Mouse (Mus musculus) heart, embryonic 11.5 days (tissue): ENCODE results near the gene Tmem100. TPM values are rescaled to one million over a fixed set of nuclear protein-coding genes. Genes with fewer than 3 reads are reported as not detected.

Experiments
- ATAC-seq: fragments of 200-750 bp; cut with Nextera tagmentation; replicated peaks from 2 replicates; pipeline ENCODE4 v1.8.0; 2017; ENCODE audit warnings: moderate library complexity; ENCODE audit not compliant: insufficient number of reproducible peaks, low FRiP score, low TSS enrichment
- H3K27ac ChIP-seq: fragments of 300-500 bp; sonication (generic); 2 replicates; pipeline ENCODE4 v1.5.1; 2014; ENCODE audit warnings: mild to moderate bottlenecking, low read depth, low read length
- H3K27me3 ChIP-seq: fragments of 300-500 bp; sonication (generic); 2 replicates; pipeline ENCODE4 v1.6.1; 2014; ENCODE audit warnings: mild to moderate bottlenecking, low read length, mixed read lengths; ENCODE audit not compliant: control insufficient read depth, insufficient read depth
- H3K36me3 ChIP-seq: fragments of 300-500 bp; sonication (generic); 2 replicates; pipeline ENCODE4 v1.6.1; 2014; ENCODE audit warnings: mild to moderate bottlenecking, low read length, moderate library complexity, mixed read lengths; ENCODE audit not compliant: control insufficient read depth, insufficient read depth
- H3K4me1 ChIP-seq: fragments of 300-500 bp; sonication (generic); 2 replicates; pipeline ENCODE4 v1.6.1; 2014; ENCODE audit warnings: low read length; ENCODE audit not compliant: control insufficient read depth, insufficient read depth
- H3K4me2 ChIP-seq: fragments of 300-500 bp; sonication (generic); 2 replicates; pipeline ENCODE4 v1.6.1; 2014; ENCODE audit warnings: mild to moderate bottlenecking, moderate library complexity
- H3K4me3 ChIP-seq: fragments of 300-500 bp; sonication (generic); 2 replicates; pipeline ENCODE4 v1.5.1; 2014; ENCODE audit warnings: low read depth, low read length
- H3K9ac ChIP-seq: fragments of 300-500 bp; sonication (generic); 2 replicates; pipeline ENCODE4 v1.6.1; 2014; ENCODE audit warnings: mild to moderate bottlenecking, low read depth, low read length, moderate library complexity
- H3K9me3 ChIP-seq: fragments of 300-500 bp; sonication (generic); replicated peaks from 2 replicates; pipeline ENCODE4 v1.6.1; 2016; ENCODE audit warnings: low read length; ENCODE audit not compliant: control insufficient read depth
- WGBS: fragments of 180-500 bp; shearing (Covaris S2); extraction: QIAGEN DNeasy Blood & Tissue Kit; methylation state at CpG from one replicate; pipeline ENCODE4 v1.1.7; 2014; ENCODE audit not compliant: insufficient replicate concordance; 5-methylcytosine and 5-hydroxymethylcytosine counted together
- polyA plus RNA-seq: library from polyadenylated mRNA; unstranded; fragments of >200 nt; fragmentation: Nextera tagmentation; extraction: Ambion mirVana; gene quantifications from 2 replicates; pipeline ENCODE4 v1.2.1, GENCODE M21; 2014

Gene Tmem100
- polyA plus RNA-seq, 1 experiment from 2014 or later: 15.6 TPM

DNA sequence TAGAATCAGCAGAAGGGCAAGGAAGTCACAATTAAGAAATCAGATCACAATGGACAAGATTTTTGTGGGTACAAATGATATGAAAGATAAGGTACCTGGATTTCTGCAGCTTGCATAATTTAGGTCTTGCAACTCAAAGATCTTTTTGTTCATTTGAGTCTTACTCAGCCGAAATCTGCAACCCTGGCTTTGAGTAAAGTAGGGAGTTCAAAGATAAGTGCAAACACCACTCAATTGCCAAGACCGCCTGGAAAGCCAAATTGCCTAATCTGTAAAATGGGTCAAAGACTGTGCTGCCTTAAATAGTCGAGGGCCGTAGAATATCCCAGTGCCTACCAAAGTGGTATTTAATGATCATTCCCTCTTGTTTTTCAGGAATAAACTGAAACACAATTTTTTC, 26.8 kb upstream of the Tmem100 start:
- no peaks in the 10 kb centered on the region for H3K9me3 ChIP-seq
- no peak overlapping the region for H3K4me3 ChIP-seq
- peaks cover 3% of the 10 kb centered on the region; the same call in 1 of the 2 replicates for H3K4me1 ChIP-seq
- no peaks in the 10 kb centered on the region for H3K36me3 ChIP-seq
- H3K9ac ChIP-seq: no peak overlapping the region
- H3K27ac ChIP-seq: no peak overlapping the region
- WGBS: 86% methylated on average over 4 of the region's 4 CpGs
- ATAC-seq: no peak
- no peak overlapping the region for H3K4me2 ChIP-seq
- no peaks in the 10 kb centered on the region for H3K27me3 ChIP-seq

DNA sequence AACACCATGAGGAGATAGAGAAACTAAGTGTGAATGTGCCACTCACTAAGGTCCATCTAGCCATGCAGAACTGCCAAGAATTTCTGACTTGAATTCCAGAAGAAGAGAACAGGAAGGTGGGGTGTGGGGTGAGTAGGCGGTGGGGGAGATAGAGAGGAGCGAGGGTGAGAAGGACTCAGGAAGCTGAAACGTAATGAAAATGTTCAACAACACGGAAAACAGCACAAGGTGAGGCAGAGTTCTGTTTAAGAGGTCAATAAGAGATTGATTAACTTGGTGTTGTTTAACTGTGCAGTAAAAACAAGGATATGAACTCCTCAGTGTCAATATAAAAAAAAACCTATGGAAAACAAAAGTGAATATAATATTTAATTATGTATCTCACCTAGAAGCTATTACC, 24.0 kb upstream of the Tmem100 start:
- Histone ChIP-seq H3K27me3 (no peaks in the 10 kb centered on the region), H3K4me2 (no peak overlapping the region), H3K4me1 (peaks cover 3% of the 10 kb centered on the region; the same call in 1 of the 2 replicates), H3K9ac (no peak overlapping the region), H3K36me3 (no peaks in the 10 kb centered on the region), H3K9me3 (no peaks in the 10 kb centered on the region), H3K4me3 (no peak overlapping the region), H3K27ac (no peak overlapping the region)
- no peak for ATAC-seq
- WGBS: 46% methylated on average over 4 of the region's 4 CpGs

DNA sequence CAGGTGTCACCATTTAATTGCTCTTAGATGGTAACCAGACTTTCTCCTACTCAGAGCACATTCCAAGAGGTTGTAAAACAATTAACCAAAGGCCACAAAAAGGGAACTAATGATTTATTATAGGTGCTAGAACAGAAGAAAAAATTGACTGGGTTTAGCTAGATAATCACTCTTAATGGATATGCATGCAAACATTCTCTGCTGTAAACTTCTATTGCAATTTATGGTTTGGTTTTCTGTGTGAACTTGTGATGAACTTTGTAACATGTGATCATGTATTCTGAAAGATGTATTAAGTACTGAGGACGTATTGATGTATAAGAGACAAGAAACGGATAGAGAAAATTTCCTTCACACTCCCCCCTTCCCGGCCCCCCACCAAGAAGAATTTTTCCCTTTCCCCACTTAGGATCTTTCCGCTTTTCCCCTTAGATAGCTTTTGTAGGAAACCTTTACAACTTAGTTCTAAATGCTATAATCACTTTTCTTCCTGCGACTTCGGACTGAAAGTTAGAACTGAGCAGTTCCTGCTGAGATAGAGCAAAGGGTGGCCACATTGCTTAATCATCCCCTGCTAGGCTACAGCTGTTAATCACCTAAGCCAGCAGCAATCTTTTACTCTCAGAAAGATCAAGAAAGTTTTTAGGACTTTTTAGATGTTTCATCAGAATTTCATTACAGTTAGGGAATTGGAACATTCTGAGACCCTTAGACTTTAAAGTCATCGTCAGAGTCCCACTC, 22.2 kb upstream of the Tmem100 start:
- H3K4me2 ChIP-seq: no peak overlapping the region
- no peaks in the 10 kb centered on the region for H3K36me3 ChIP-seq
- no peak for ATAC-seq
- no peaks in the 10 kb centered on the region for H3K9me3 ChIP-seq
- H3K4me1 ChIP-seq: no peaks in the 10 kb centered on the region
- H3K27ac ChIP-seq: no peak overlapping the region
- H3K27me3 ChIP-seq: no peaks in the 10 kb centered on the region
- H3K9ac ChIP-seq: no peak overlapping the region
- no peak overlapping the region for H3K4me3 ChIP-seq
- WGBS: 38% methylated on average over 7 of the region's 7 CpGs

DNA sequence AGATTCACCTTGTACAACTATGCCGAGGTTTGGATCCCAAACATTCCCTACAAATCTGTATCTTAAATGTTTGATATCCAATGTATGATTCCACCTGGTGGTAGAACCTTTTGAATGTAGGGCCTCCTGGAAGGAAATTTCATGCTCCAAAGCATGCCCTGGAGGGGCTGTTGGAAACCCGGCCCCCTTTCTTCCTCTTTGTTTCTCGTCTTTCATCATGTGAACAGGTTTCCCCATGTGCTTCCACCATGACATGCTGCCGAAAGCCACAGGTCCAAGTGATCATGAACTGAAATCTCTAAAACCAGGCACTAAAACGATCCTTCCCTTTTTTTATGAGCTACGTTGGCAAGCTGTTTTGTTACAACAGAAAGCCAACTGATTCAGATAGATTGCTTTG, 16.5 kb upstream of the Tmem100 start:
- H3K4me3 ChIP-seq: no peak overlapping the region
- H3K4me2 ChIP-seq: no peak overlapping the region
- H3K4me1 ChIP-seq: no peaks in the 10 kb centered on the region
- no peak overlapping the region for H3K27ac ChIP-seq
- H3K9ac ChIP-seq: no peak overlapping the region
- H3K9me3 ChIP-seq: no peaks in the 10 kb centered on the region; the same call in 1 of the 2 replicates
- no peaks in the 10 kb centered on the region for H3K27me3 ChIP-seq
- no peak for ATAC-seq
- WGBS: 82% methylated on average over 6 of the region's 6 CpGs
- no peaks in the 10 kb centered on the region for H3K36me3 ChIP-seq

DNA sequence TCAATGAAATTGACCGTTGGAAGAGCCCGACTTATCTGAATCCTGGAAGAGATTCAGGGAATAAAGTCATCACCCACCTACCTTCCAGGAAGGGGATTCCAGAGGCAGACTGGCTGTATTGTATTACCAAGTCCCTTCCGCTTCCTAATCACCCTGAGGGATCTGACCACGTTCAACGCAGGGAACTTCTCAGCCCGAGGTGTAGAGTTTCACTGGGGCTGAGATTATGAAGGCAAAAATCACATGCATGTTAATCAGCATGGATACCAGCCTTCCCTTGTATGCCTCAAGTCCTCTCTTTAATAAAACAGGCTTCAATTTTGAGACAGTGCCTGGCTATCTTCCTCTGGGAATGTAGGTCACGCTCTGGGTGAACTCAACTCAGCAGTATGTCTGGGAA, 14.9 kb upstream of the Tmem100 start:
- no peak overlapping the region for H3K4me3 ChIP-seq
- no peak overlapping the region for H3K9ac ChIP-seq
- H3K27me3 ChIP-seq: no peaks in the 10 kb centered on the region
- WGBS: 56% methylated on average over 7 of the region's 7 CpGs
- no peaks in the 10 kb centered on the region; the same call in 1 of the 2 replicates for H3K9me3 ChIP-seq
- H3K4me1 ChIP-seq: no peaks in the 10 kb centered on the region
- no peak overlapping the region for H3K4me2 ChIP-seq
- no peak for ATAC-seq
- no peaks in the 10 kb centered on the region for H3K36me3 ChIP-seq
- no peak overlapping the region for H3K27ac ChIP-seq

DNA sequence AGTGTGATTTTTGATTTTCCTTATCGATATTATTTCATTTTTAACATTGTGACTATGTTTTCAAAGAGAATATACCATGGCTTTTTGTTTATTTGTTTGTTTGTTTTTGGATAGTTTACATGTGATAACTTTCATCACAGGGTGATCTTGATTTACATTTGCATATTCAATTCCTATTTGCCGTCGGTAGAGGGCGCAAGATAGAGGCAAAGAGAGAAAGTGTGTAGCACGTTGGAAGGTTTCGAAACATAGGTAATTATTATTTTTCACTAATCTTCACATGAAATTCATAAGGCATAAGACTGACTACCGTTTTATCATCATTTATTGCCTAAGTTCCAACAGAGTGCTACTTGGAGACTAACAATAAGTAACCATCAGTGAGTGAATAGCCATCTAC, 11.0 kb upstream of the Tmem100 start:
- H3K9ac ChIP-seq: no peak overlapping the region
- H3K9me3 ChIP-seq: no peaks in the 10 kb centered on the region; the same call in 1 of the 2 replicates
- no peaks in the 10 kb centered on the region for H3K27me3 ChIP-seq
- no peak overlapping the region for H3K4me2 ChIP-seq
- no peak overlapping the region for H3K4me3 ChIP-seq
- WGBS: 20% methylated on average over 7 of the region's 7 CpGs
- H3K4me1 ChIP-seq: no peaks in the 10 kb centered on the region
- H3K36me3 ChIP-seq: no peaks in the 10 kb centered on the region
- ATAC-seq: no peak
- H3K27ac ChIP-seq: no peak overlapping the region

DNA sequence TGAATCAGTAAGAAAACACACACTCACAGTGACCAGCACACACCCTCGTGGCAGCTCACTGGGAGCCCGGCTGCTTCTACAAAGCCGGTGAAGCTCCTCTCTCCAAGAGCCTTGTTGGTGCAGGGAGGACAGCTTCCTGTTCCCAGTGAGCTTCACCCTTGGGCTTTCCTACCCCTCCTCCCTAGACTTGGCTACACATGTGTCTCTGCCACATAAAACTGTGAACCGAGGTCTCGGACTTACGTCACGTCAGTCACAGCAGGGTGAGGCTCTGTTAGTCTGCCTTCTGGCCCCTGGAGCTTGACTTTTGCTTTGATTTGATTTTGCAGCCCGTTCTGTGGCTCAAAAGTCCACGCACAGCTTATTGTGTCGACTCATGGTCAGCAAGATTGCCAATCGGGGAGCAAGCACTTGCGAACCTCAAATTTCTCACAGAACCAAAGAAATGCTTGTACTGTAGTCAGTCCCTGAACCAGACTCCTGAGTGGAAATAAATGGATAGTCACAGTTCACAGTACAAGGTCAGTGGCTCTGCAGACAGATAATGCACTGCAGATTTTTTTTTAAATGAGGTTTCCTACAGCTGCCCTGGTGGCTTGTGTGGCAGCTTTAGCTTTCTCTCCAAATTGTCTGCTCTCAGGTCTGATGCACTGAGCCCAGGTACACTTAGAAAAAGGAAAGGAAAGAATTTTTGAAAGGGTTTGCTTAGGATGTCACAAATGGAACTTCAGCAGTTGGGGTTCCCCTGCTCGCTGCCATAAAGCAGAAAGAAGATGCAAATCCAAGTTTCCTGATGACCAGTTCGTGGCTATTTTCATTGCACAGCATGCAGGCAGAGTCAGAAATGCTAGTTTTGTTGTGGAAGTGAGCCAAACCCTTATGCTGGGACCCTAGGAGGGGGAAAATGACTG, 4.0 kb upstream of the Tmem100 start:
- ATAC-seq: no peak
- Histone ChIP-seq H3K9me3 (no peaks in the 10 kb centered on the region), H3K36me3 (no peaks in the 10 kb centered on the region), H3K4me3 (no peak overlapping the region), H3K9ac (no peak overlapping the region), H3K4me1 (0 out of 2 replicates have a peak, but pooled peaks cover 10% of the 10 kb centered on the region), H3K27me3 (peaks cover 3% of the 10 kb centered on the region; the same call in 1 of the 2 replicates), H3K4me2 (no peak overlapping the region), H3K27ac (no peak overlapping the region)
- WGBS: 64% methylated on average over 14 of the region's 14 CpGs

DNA sequence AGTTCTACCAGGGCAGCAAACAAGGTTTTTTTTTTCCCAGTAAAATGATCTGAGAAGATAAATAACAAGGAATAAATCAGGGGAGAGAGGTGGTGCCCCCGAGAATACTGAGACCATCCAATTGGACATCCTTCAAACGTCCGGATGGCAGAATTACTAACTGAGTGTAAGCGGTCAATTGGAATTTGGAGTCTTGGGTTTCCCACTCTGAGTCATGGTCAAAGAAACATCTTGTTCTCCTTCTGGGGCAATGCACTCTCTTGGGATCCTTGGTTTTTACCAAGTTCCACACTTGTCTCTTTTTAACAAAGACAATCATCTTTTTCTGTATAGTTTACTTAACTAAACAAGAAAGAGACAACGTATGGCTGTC, 3.4 kb upstream of the Tmem100 start:
- no peaks in the 10 kb centered on the region for H3K9me3 ChIP-seq
- 83% methylated on average over 5 of the region's 5 CpGs for WGBS
- no peak overlapping the region for H3K27ac ChIP-seq
- H3K36me3 ChIP-seq: no peaks in the 10 kb centered on the region
- H3K4me3 ChIP-seq: no peak overlapping the region
- H3K4me1 ChIP-seq: 0 out of 2 replicates have a peak, but pooled peaks cover 12% of the 10 kb centered on the region
- no peak overlapping the region for H3K9ac ChIP-seq
- no peak overlapping the region for H3K4me2 ChIP-seq
- ATAC-seq: no peak
- peaks cover 9% of the 10 kb centered on the region for H3K27me3 ChIP-seq
